14 mouse cellular contexts compared by ENCODE assay signal in genomic region chr14:21402621-21403405, GRCm38 (mm10).
DNase-seq lines count a peak whose midpoint lies in the region; ATAC-seq and TF ChIP-seq lines count a peak whose summit lies in the region.
"Had no signal": no experiment of that assay in that cellular context is flagged by ENCODE, and none has a peak within 500 bp of the region (broad histone marks: within the 10 kb centered on the region; RNA-seq: fewer than 3 reads in every experiment).

No protein-coding gene starts in this region.

- TF ChIP-seq EP300 in lung, postnatal 0 days (IDR thresholded peaks at IDR 0.05), result no peak

- no peaks in the 10 kb centered on the region for H3K27me3 ChIP-seq in lung, postnatal 0 days (replicated peaks; ENCODE audit: insufficient read depth, low read length)
- H3K27me3 ChIP-seq in forebrain, embryonic 10.5 days (ENCODE audit: poor library complexity, severe bottlenecking), result no peaks in the 10 kb centered on the region
- no peaks in the 10 kb centered on the region for H3K27me3 ChIP-seq in hindbrain, embryonic 15.5 days
- H3K27me3 ChIP-seq in stomach, embryonic 15.5 days (replicated peaks), result no peaks in the 10 kb centered on the region
- no peaks in the 10 kb centered on the region for H3K27me3 ChIP-seq in liver, embryonic 11.5 days (replicated peaks; ENCODE audit: control insufficient read depth, insufficient read depth, low read length)

- H3K36me3 ChIP-seq in lung, postnatal 0 days (ENCODE audit: insufficient read depth, low read length), result no peaks in the 10 kb centered on the region
- peaks cover 6% of the 10 kb centered on the region for H3K36me3 ChIP-seq in forebrain, embryonic 10.5 days (replicated peaks)
- no peaks in the 10 kb centered on the region for H3K36me3 ChIP-seq in hindbrain, embryonic 15.5 days
- H3K36me3 ChIP-seq in stomach, embryonic 15.5 days, result no peaks in the 10 kb centered on the region
- H3K36me3 ChIP-seq in liver, embryonic 11.5 days (ENCODE audit: control insufficient read depth, insufficient read depth, low read length), result no peaks in the 10 kb centered on the region

- no peak overlapping the region for H3K4me2 ChIP-seq in lung, postnatal 0 days (replicated peaks; ENCODE audit: low read depth, low read length)
- peak overlapping the region; percentile 16; the same call in 1 of the 2 replicates for H3K4me2 ChIP-seq in hindbrain, embryonic 15.5 days
- no peak overlapping the region for H3K4me2 ChIP-seq in stomach, embryonic 15.5 days
- H3K4me2 ChIP-seq in liver, embryonic 11.5 days, result no peak overlapping the region

- H3K9ac ChIP-seq in lung, postnatal 0 days (replicated peaks; ENCODE audit: low read depth), result no peak overlapping the region
- H3K9ac ChIP-seq in hindbrain, embryonic 15.5 days, result no peak overlapping the region
- H3K9ac ChIP-seq in stomach, embryonic 15.5 days, result no peak overlapping the region
- no peak overlapping the region for H3K9ac ChIP-seq in liver, embryonic 11.5 days (ENCODE audit: low read depth, low read length)
- H3K9ac ChIP-seq: liver, postnatal 0 days had no signal

- H3K9me3 ChIP-seq in lung, postnatal 0 days (ENCODE audit: low read length), result no peaks in the 10 kb centered on the region
- H3K9me3 ChIP-seq in forebrain, embryonic 10.5 days, result peaks cover 8% of the 10 kb centered on the region; the same call in 1 of the 2 replicates
- no peaks in the 10 kb centered on the region for H3K9me3 ChIP-seq in hindbrain, embryonic 15.5 days
- H3K9me3 ChIP-seq in stomach, embryonic 15.5 days, result no peaks in the 10 kb centered on the region
- H3K9me3 ChIP-seq in liver, embryonic 11.5 days (ENCODE audit: control insufficient read depth, low read length), result no peaks in the 10 kb centered on the region

- H3K27ac ChIP-seq in lung, postnatal 0 days (ENCODE audit: low read length), result no peak overlapping the region
- peak overlapping the region; percentile 80 for H3K27ac ChIP-seq in forebrain, embryonic 10.5 days
- peak overlapping the region; percentile 56 for H3K27ac ChIP-seq in hindbrain, embryonic 15.5 days (replicated peaks)
- peak overlapping the region; percentile 57; the same call in 1 of the 2 replicates for H3K27ac ChIP-seq in stomach, embryonic 15.5 days
- no peak overlapping the region for H3K27ac ChIP-seq in liver, embryonic 11.5 days (ENCODE audit: low read depth, low read length)

- H3K4me1 ChIP-seq in lung, postnatal 0 days (ENCODE audit: insufficient read depth, low read depth, low read length), result no peaks in the 10 kb centered on the region
- peaks cover 32% of the 10 kb centered on the region for H3K4me1 ChIP-seq in forebrain, embryonic 10.5 days
- H3K4me1 ChIP-seq in hindbrain, embryonic 15.5 days (replicated peaks), result peaks cover 16% of the 10 kb centered on the region
- H3K4me1 ChIP-seq in stomach, embryonic 15.5 days, result peaks cover 4% of the 10 kb centered on the region; the same call in 1 of the 2 replicates
- no peaks in the 10 kb centered on the region for H3K4me1 ChIP-seq in liver, embryonic 11.5 days (replicated peaks; ENCODE audit: control insufficient read depth, insufficient read depth, low read length)

- no peak overlapping the region for H3K4me3 ChIP-seq in lung, postnatal 0 days (ENCODE audit: low read depth, low read length)
- H3K4me3 ChIP-seq in forebrain, embryonic 10.5 days, result no peak overlapping the region
- H3K4me3 ChIP-seq in hindbrain, embryonic 15.5 days, result no peak overlapping the region
- no peak overlapping the region for H3K4me3 ChIP-seq in stomach, embryonic 15.5 days (replicated peaks)
- H3K4me3 ChIP-seq in liver, embryonic 11.5 days (ENCODE audit: low read depth, low read length), result no peak overlapping the region

- ATAC-seq in lung, postnatal 0 days, result no peak
- no peak for ATAC-seq in hindbrain, embryonic 15.5 days (ENCODE audit: low FRiP score, low read depth)
- no peak for ATAC-seq in stomach, embryonic 15.5 days (ENCODE audit: insufficient read depth, low FRiP score, low read depth)
- no peak for ATAC-seq in liver, embryonic 11.5 days (replicated peaks; ENCODE audit: low FRiP score)
- ATAC-seq: liver, postnatal 0 days had no signal

- no peak for TF ChIP-seq CTCF in lung, postnatal 0 days (IDR thresholded peaks at IDR 0.05)

- peak; percentile 6 for DNase-seq in lung, postnatal 0 days (ENCODE audit: low spot score)
- no peak for DNase-seq in lung, postnatal 14 days
- DNase-seq in forebrain, embryonic 10.5 days (ENCODE audit: extremely low spot score, low spot score), result no peak
- DNase-seq in cerebellum, postnatal 36 days, result no peak
- no peak for DNase-seq in cerebellum, postnatal 14 days
- no peak for DNase-seq in liver, embryonic 11.5 days (ENCODE audit: low spot score)
- DNase-seq: adrenal gland, postnatal 25 days; cerebellum, adult 11 months; kidney, adult 2 months; layer of hippocampus, adult 9-11 months; liver, postnatal 0 days; thymus, postnatal 25 days had no signal

- WGBS in lung, postnatal 0 days, result 64% methylated on average over 8 of the region's 8 CpGs
- 79% methylated on average over 8 of the region's 8 CpGs for WGBS in forebrain, embryonic 10.5 days
- 38% methylated on average over 8 of the region's 8 CpGs for WGBS in hindbrain, embryonic 15.5 days
- WGBS in stomach, embryonic 15.5 days, result 55% methylated on average over 8 of the region's 8 CpGs
- 86% methylated on average over 8 of the region's 8 CpGs for WGBS in liver, embryonic 11.5 days

Comparison
In these comparisons a context has a peak if more than half of its experiments do, and no peak if none do; other contexts are left out.
1. H3K27ac ChIP-seq: peak in forebrain, embryonic 10.5 days (single experiment), hindbrain, embryonic 15.5 days (single experiment) and stomach, embryonic 15.5 days (single experiment); none in lung, postnatal 0 days (single experiment) and liver, embryonic 11.5 days (single experiment).